Mouse (Mus musculus) adipocyte (in vitro differentiated cells): ENCODE measurements at regions not wholly inside any gene's neighbourhood (a gene's known extent, or its start where the extent isn't known, plus 50 kb on each side); places are given as distances from the start of the nearest gene placed in this dataset.
A peak's percentile ranks its signal among the peaks of the same experiment; 100 is the strongest.

Experiments used
- DNase-seq: peaks from one replicate; pipeline ENCODE4 v3.0.0-alpha.2; 2016; ENCODE audit warnings: low spot score

DNA sequence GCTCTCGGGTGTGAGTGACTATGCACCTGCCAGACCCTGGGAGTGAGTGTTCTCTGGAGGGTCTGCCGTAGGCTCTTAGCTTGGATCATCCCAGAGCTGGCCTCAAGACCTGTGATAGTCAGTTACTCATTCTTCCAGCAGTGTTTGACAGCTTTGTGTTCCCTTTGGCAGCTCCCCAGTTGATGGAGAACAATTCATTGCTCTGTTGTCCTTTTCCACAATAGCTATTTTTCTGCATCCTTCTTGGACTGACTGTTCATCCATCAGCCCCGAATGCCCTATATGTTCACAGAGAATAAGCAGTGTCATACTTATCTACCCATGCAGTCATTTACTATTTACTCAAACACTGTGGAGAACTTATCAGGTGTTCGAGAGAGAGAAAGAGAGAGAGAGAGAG is 1368.5 kb downstream of the Gsdmc2 start:
- no peak for DNase-seq

DNA sequence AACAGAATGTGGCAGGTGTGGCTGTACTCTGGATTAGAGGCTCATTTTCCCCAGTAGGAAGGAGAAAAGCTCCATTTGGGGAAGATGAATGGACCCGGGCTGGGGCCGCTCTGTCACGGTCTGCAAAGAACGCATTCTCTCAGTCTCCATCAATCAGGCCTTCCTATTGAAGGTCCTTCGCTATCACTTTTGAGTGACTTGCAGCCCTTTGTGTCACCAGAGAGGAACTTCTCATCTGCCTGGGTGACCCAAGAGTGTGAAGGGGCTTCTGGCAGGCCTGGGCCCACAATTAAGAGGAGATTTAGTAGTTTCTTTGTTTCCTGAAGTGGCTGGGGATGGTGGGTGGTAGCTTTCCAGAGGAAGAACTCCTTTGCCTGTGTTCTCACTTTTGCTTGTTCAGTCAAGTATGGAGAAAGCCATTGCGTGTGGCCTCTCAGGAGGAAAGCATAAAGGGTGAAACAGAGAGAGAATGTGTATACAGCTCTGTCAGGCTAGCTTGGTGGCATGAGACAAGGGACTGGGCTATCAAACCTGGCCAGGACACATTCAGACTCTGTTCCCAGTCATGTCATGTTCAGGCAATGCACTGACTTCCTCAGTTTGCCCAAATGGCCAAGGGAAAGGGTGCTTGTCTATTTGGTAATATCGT is 1374.2 kb downstream of the Gsdmc2 start:
- DNase-seq: no peak

- peak; percentile 71 for DNase-seq
Measured at GRCm38 (mm10) chr15:62468076-62468475, 1376.9 kb downstream of the Gsdmc2 start.

DNA sequence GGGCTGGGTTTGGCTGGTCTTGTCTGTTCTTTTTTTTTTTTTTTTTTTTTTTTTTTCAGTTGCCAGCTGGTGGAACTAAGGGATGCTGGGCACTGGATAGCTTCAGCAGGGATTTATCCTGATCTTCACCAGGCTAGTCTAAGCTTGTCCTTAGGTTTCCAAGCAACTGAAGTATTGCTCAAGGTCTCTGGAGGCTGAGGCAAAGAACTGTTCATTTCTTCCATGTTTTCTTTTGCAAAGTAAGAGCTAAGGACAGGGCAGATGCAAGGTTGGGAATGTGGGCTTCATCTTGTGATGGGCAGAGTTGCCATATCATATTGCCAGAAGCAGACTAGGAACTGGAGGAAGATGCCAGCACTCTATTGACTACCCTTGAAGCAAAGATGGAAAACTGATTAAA is 1378.1 kb downstream of the Gsdmc2 start:
- peak; percentile 63 for DNase-seq

- no peak for DNase-seq
Measured at GRCm38 (mm10) chr15:62465026-62465839, 1379.7 kb downstream of the Gsdmc2 start.

- peak; percentile 32 for DNase-seq
Measured at GRCm38 (mm10) chr15:62462698-62463097, 1382.3 kb downstream of the Gsdmc2 start.

DNA sequence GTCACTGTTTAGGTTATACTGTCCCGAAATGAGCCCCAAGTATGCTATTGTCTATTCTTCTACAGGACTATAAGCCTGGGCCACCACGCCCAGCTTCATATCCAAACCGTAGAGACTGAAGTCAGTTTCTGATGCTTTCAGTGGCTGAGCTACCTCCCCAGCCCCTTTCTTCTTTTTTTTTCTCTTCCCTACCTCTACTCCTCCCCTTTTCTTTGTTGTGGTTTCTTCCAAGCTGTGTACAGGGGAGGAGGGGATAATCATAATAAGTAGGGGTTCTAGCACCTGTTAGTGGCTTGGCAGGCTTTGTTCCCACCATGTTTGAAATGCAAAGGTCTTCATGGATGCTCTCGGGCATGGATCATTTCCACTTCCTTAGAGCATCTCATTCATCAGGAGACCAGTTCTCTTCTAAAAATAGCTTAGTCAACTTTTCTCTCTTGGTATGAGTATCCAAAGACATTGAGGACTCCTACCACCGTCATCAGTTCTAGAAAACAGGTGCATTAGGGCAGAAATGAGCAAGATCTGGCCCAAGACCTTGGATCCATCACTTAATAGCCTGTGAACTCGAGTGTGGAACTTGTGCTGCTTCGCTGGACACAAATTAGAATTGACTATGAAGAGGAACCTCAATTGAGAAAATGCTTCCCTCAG is 1383.5 kb downstream of the Gsdmc2 start:
- no peak for DNase-seq

GRCm38 (mm10) chr15:62460724-62461123 is 1384.3 kb downstream of the Gsdmc2 start:
- DNase-seq: no peak

GRCm38 (mm10) chr15:62460026-62460607 is 1384.9 kb downstream of the Gsdmc2 start:
- no peak for DNase-seq

GRCm38 (mm10) chr15:62457990-62458389 is 1387.0 kb downstream of the Gsdmc2 start:
- DNase-seq: no peak

DNA sequence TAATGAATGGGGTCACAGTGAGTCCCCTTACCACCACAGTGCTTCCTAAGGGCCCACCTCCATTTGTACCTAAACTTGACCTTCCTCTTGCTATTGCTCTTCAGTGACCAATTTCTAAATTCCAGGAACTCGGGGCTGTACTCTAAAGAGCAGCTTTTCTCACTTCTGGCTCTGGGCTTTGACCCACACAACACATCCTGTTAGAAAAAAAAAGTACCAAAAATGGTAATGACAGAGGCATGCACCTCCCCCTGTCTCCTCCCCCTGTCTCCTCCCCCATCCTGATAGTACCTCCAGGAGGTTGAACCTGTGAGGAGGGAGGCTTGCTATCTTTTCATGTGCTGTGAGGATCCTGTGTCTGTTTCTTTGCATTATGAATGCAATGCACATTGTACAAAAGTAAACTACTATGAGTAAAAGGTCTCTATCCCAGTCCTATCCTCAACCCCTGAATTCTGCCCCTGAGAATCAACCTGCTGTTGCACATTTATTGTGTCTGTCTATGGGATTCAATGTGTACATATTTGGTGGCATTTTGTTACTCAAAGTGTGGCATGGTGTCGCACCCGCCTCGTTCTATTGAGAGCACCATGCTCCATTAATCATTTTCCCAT is 1387.8 kb downstream of the Gsdmc2 start:
- no peak for DNase-seq

DNA sequence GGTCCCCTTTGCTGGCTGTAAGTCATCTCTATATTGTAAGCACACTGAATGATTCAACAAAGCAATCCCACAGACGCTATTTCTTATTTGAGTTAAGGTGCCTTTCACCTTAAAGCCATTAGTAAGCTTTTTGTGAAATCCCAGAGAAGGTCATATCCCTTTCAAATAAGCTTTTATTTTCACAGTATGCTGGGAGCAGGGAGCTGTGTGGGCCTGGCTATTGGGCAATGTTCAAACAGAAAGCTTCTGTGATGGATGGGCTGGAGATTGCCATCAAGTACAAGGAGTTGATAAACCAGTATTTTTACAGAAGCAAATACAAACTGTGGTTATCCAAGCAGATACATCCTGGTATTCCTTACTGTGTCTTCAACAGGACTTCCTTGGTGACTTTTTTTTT is 1389.0 kb downstream of the Gsdmc2 start:
- no peak for DNase-seq

GRCm38 (mm10) chr15:62448116-62448515 is 1396.9 kb downstream of the Gsdmc2 start:
- DNase-seq: no peak

DNA sequence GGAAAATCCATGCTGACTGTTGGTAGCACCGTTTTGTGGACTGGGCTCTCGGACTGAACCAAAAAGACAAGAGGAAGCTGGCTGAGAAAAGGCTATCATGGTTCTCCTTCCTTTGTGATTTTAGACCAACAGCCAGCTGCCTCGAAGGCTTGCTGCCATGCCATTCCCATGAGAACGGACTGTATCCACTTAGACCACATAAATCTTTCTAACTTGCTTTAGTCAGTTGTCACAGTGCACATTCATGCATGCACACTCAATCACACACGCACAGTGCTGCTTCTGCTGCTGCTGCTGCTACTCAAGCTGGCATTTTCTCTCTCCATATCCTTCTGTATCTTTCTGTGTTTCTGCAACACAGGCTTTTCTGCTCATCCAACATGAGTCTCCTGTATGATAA is 1405.8 kb downstream of the Gsdmc2 start:
- peak; percentile 79 for DNase-seq

GRCm38 (mm10) chr15:62436631-62437030 is 1408.3 kb downstream of the Gsdmc2 start:
- DNase-seq: no peak

DNA sequence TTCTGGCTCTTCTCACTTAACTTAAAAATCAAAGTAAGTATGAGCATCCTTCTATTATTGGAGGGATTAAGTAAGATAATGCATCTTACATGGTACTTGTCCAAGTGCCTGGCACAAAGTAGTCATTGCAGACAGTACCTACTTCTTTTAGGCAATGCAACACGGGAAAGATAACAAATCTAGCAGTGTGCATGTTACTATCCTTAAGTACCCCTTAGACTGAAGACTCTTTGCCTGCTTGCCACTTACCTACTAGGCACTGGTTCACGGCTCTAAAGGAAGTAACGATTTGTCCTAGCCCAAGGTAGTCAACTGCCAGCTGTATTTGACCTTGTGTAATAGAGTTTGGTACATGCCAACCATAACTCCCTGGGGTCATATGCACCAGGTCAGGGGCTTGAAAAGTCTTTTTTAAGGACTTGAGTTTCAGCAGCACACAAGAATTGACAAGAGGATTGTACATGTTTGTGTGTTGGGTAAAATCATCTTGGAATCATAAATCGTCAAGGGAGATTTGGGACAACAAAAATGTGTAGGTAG is 1409.8 kb downstream of the Gsdmc2 start:
- DNase-seq: no peak

DNA sequence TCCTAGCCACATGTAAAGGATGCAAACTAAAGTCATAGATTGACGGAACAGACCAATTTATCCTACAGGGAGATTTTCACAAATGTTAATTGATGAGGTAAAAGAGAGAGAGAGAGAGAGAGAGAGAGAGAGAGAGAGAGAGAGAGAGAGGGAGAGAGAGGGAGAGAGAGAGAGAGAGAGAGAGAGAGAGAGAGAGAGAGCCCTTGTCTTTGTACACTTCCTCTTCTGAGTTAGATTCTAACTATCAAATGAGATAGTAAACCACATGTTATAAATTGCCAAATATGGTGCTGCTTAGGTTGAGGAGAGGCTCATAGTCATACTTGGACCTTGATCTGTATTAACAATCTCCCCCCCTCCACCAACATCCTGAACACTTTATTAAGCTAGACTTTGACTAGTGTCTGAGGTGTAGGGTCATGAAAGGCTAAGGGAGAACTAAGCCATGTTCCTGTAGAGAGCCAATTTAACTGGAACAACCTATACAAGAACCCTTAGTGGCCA is 1412.2 kb downstream of the Gsdmc2 start:
- no peak for DNase-seq

DNA sequence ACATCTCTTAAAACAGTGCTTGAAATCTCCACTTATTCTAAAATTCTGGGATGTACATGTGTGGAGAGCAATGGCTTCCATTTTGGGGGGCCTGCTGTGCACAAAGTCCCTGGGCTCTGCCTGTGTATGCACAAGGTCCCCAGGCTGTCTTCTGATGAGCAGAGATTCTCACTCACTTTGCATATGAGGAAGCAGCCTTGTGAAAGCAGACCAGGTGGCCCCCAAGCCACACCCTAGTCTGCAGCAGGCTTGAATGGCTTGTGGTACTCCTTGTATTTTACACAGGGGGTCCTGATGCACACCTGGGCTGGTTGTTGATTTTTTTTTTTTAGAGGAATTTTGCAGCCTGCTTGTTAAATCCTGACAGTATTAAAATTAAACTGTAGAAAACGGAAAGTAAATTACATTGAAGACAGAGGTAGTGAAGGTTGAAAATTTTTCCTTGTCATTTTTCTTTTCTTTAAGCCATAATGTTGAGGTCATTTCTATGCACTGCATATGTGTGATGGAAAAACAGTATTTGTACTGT is 1413.8 kb downstream of the Gsdmc2 start:
- DNase-seq: no peak

DNA sequence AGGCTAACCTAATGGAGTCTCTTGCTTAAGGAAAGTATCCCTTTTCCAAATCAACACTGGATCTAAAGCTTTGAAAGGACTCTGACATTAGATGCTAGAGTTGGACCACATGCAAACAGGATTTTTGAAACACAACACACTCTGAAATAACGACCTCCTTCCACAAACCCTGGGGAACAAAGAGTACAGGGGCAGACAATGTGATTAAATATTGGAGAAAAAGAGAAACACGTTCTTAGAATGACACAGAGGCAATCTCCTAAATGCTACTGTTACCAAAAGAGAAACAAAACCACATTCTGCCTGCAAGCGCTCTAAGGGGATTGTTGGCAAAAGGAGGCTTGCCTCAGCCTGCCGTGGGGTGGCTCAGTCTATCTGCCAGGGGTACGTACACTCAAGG is 1422.0 kb downstream of the Gsdmc2 start:
- no peak for DNase-seq

DNA sequence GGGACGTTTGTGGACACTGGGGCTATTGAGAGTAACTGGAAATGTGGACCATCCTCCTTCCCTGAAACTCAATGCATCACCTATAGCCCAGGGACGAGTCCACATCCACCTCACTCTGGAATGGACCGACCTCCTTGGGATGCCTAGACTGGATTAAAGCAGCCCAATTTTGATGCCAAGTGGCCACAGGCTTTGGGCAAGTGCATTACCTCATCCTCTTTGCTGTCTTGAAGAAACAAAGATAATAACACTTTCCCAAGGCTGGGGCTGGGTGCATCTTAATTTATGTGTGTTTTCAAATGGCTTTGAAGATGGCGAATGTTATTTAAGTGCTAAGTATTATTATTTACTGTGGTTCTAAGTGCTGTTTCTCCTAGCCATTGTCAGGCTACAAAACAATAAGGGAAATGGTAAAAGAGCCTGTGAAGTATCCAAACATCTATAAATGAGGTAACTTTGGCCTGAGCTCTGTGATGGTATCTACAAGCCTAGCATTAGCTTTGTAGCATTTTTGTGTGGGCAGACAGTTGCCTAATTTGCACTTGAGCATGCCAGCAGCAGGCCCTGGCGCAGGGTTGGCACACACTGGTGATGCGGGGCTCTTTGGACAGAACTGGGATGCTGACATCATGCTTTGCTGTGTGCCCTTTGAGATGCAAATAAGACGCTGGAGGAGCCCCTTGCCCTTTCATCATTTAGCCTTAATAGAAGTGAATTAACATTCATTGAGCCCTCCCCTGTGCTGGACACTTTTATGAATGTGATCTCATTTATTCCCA is 1423.7 kb downstream of the Gsdmc2 start:
- DNase-seq: no peak

DNA sequence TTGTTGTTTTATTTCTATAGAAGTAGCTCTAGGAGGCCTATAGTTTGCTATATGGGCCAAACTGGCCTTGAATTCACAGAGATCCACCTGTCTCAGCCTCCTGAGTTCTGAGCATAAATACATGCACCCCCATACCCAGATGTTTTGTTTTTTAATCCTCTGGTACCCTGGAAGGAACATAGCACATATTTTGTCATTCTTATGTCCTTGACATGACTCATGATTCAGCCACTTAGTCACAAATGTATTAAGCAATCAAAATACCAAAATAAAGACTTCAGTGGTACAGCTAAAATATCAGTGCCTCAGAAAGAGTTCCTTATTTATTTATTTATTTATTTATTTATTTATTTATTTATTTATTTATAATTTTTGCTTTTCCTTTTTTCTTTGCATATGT is 1428.3 kb downstream of the Gsdmc2 start:
- no peak for DNase-seq
